Mouse (Mus musculus): ENCODE data around the gene Pgs1.

DNA sequence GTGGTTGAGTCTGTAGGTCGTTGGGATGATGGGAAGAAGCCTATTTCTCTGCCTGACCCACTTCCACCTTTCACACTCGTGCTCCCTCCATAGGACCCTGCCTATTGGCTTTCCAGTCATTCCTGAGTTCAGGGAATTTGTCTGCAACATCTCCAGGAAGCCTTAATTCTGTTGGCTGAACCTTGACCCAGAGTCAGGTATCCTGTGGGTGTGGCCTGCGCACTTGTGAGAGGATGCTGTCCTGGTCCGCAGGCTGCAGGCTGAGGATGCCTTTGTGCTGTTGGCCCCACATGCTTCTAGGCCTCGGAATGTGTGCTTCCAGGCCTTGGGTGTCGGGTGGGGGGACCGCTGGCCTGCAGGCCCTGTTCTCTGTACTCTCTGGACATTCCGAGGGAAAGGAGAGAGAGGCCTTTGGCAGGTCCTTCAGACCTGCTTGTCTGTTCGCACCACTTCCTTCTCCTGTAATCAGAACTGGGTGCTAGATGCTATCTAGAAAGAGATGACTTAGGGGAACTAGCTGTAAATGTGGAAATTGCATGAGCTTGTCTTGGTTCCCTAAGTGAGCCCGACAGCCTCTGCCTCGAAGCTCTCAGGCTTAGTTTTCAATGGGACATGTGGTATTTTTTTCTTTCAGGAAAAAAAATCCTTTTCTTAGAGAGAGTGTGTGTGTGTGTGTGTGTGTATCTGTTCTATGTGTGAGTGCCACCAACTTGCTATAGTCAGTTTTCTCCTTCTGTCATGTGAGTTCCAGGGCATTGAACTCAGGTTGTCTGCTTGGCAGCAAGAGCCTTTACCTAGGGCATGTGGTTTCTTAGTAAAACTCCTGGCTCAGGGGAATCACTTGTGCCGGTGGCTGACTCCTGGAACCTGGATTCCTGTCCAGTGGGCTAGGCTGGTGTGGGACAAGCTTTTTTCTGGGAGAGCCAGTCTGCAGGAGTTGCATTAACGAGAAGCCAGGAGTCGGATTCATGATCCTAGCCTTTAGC, 7.4 kb downstream of the Pgs1 start:
- TF ChIP-seq MYOG (IDR thresholded peaks at IDR 0.05; ENCODE audit: control insufficient read depth, extremely low read depth, insufficient read length) (no peak), MYOD1 (IDR thresholded peaks at IDR 0.05; ENCODE audit: control insufficient read depth, insufficient read length, low read depth) (no peak), CTCF (IDR thresholded peaks at IDR 0.05; ENCODE audit: control insufficient read depth, insufficient read depth, insufficient read length) (no peak)

Measured in C2C12 (cell line).